Mouse (Mus musculus): ENCODE data around the gene Arhgap6. TPM values are rescaled to one million over a fixed set of nuclear protein-coding genes. Genes with fewer than 3 reads are reported as not detected.

Gene Arhgap6
- polyA plus RNA-seq, 1 experiment from 2014 or later, result 0.81 TPM

GRCm38 (mm10) chrX:169036403-169037296, 241.8 kb downstream of the Arhgap6 start:
- peak overlapping the region; percentile 54 for H3K4me3 ChIP-seq
- peak overlapping the region; percentile 72; the same call in 1 of the 2 replicates for H3K27ac ChIP-seq (replicated peaks)
- H3K27me3 ChIP-seq (ENCODE audit: low read depth, poor library complexity, severe bottlenecking), result peaks cover 94% of the 10 kb centered on the region
- H3K4me1 ChIP-seq, result no peaks in the 10 kb centered on the region
- 26% methylated on average over 31 of the region's 32 CpGs for WGBS
- H3K36me3 ChIP-seq, result no peaks in the 10 kb centered on the region
- DNase-seq (ENCODE audit: low spot score), result peak; percentile 65
- H3K9me3 ChIP-seq (replicated peaks), result no peaks in the 10 kb centered on the region

DNA sequence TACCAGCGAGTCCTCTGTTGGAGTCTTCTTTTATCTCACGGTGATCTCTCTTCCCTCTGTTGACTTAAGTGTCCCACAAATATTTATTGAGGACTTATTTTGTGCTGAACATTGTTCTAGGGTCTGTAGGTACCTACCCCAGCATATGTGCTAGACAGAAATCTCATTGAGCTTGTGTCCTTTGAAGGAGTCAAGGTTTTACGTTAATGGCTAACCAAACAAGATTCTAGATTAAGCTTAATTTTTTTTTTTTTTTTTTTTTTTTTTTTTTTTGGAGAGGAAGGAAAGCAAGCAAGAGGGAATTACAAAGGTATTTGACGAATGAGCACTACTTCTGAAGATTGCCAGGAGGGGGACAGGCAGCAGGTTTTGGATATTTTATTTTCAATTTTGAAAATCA, 242.5 kb downstream of the Arhgap6 start:
- 62% methylated on average over 4 of the region's 4 CpGs for WGBS
- H3K4me1 ChIP-seq, result no peaks in the 10 kb centered on the region
- DNase-seq (ENCODE audit: low spot score), result no peak
- H3K9me3 ChIP-seq (replicated peaks), result no peaks in the 10 kb centered on the region
- no peaks in the 10 kb centered on the region for H3K36me3 ChIP-seq
- H3K27me3 ChIP-seq (ENCODE audit: low read depth, poor library complexity, severe bottlenecking), result peaks cover 94% of the 10 kb centered on the region
- peak overlapping the region; percentile 54; the same call in 1 of the 2 replicates for H3K4me3 ChIP-seq
- no peak overlapping the region for H3K27ac ChIP-seq (replicated peaks)

- Histone ChIP-seq H3K27me3 (ENCODE audit: low read depth, poor library complexity, severe bottlenecking) (peaks cover 91% of the 10 kb centered on the region), H3K4me1 (no peaks in the 10 kb centered on the region)
- 85% methylated on average over 1 of the region's 1 CpGs for WGBS
Observed at GRCm38 (mm10) chrX:169043872-169044271, 249.0 kb downstream of the Arhgap6 start.

DNA sequence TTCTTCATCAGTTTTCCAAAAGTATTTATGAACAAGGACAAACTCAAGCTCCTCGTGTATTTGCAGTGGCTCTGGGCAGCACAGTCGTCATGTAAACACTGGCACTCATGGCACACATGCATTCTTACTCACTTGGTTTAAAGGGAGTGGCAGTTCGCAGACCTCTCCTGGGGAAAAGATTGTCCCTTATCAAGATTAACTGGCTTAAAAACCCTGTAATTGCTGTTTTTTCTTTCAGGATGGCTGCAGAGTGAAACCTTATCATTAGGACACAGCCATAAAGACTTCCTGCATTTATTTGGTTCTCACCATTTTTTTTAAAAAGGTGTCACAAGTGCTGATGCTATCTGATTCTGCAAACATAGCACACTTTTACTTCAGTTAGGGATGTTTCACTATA, 252.7 kb downstream of the Arhgap6 start:
- 68% methylated on average over 3 of the region's 3 CpGs for whole genome bisulfite sequencing
- Histone ChIP-seq H3K4me1 (no peaks in the 10 kb centered on the region), H3K9me3 (replicated peaks) (no peaks in the 10 kb centered on the region), H3K36me3 (no peaks in the 10 kb centered on the region), H3K27ac (replicated peaks) (no peak overlapping the region), H3K27me3 (ENCODE audit: low read depth, poor library complexity, severe bottlenecking) (peaks cover 62% of the 10 kb centered on the region), H3K4me3 (no peak overlapping the region)
- no peak for DNase-seq (ENCODE audit: low spot score)

More at GRCm38 (mm10) chrX:169043872-169044271, 249.0 kb downstream of the Arhgap6 start:
- Histone ChIP-seq H3K9me3 (replicated peaks) (no peaks in the 10 kb centered on the region), H3K4me3 (no peak overlapping the region), H3K36me3 (no peaks in the 10 kb centered on the region), H3K27ac (replicated peaks) (no peak overlapping the region)
- no peak for DNase-seq (ENCODE audit: low spot score)

DNA sequence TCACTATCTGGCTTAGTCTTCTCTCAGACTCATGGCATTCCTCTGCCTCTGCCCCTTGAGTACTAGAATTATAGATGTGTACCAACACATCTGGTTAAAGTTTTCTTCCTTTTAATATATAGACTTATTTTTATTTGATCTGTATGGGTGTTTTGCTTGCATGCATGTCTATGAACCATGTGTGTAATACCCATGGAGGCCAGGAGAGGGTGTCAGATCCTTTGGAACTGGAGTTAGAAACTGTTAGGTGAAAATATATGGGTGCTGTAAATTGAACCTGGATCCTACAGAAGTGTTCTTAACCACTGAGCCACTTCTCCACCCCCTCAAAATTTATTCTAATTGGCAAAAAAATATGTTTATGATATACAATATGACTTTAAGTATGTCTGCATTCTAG, 254.7 kb downstream of the Arhgap6 start:
- Histone ChIP-seq H3K36me3 (no peaks in the 10 kb centered on the region), H3K27me3 (ENCODE audit: low read depth, poor library complexity, severe bottlenecking) (peaks cover 53% of the 10 kb centered on the region), H3K27ac (replicated peaks) (no peak overlapping the region), H3K4me1 (no peaks in the 10 kb centered on the region), H3K4me3 (no peak overlapping the region), H3K9me3 (replicated peaks) (no peaks in the 10 kb centered on the region)
- DNase-seq (ENCODE audit: low spot score), result no peak

GRCm38 (mm10) chrX:169053907-169054476, 259.1 kb downstream of the Arhgap6 start:
- H3K36me3 ChIP-seq, result no peaks in the 10 kb centered on the region
- no peaks in the 10 kb centered on the region for H3K9me3 ChIP-seq (replicated peaks)
- no peaks in the 10 kb centered on the region for H3K4me1 ChIP-seq
- H3K27me3 ChIP-seq (ENCODE audit: low read depth, poor library complexity, severe bottlenecking), result peaks cover 54% of the 10 kb centered on the region
- WGBS, result 56% methylated on average over 5 of the region's 5 CpGs
- DNase-seq (ENCODE audit: low spot score), result no peak
- no peak overlapping the region for H3K27ac ChIP-seq (replicated peaks)
- H3K4me3 ChIP-seq, result no peak overlapping the region

- peaks cover 91% of the 10 kb centered on the region for H3K27me3 ChIP-seq (ENCODE audit: low read depth, poor library complexity, severe bottlenecking)
- H3K4me3 ChIP-seq, result no peak overlapping the region
Observed at GRCm38 (mm10) chrX:169062555-169062954, 267.7 kb downstream of the Arhgap6 start.

GRCm38 (mm10) chrX:169065298-169065697, 270.4 kb downstream of the Arhgap6 start:
- H3K36me3 ChIP-seq, result no peaks in the 10 kb centered on the region
- no peak for DNase-seq (ENCODE audit: low spot score)
- WGBS, result 77% methylated on average over 3 of the region's 3 CpGs
- no peaks in the 10 kb centered on the region for H3K9me3 ChIP-seq (replicated peaks)
- peaks cover 84% of the 10 kb centered on the region for H3K27me3 ChIP-seq (ENCODE audit: low read depth, poor library complexity, severe bottlenecking)
- H3K4me3 ChIP-seq, result no peak overlapping the region
- H3K4me1 ChIP-seq, result no peaks in the 10 kb centered on the region
- no peak overlapping the region for H3K27ac ChIP-seq (replicated peaks)

More at GRCm38 (mm10) chrX:169062555-169062954, 267.7 kb downstream of the Arhgap6 start:
- no peaks in the 10 kb centered on the region for H3K36me3 ChIP-seq
- no peak overlapping the region for H3K27ac ChIP-seq (replicated peaks)
- no peaks in the 10 kb centered on the region for H3K4me1 ChIP-seq
- DNase-seq (ENCODE audit: low spot score), result no peak
- no peaks in the 10 kb centered on the region for H3K9me3 ChIP-seq (replicated peaks)

GRCm38 (mm10) chrX:169065922-169066321, 271.0 kb downstream of the Arhgap6 start:
- DNase-seq (ENCODE audit: low spot score), result no peak
- H3K27me3 ChIP-seq (ENCODE audit: low read depth, poor library complexity, severe bottlenecking), result peaks cover 85% of the 10 kb centered on the region
- no peaks in the 10 kb centered on the region for H3K9me3 ChIP-seq (replicated peaks)
- H3K36me3 ChIP-seq, result no peaks in the 10 kb centered on the region
- WGBS, result 69% methylated on average over 1 of the region's 1 CpGs
- no peaks in the 10 kb centered on the region for H3K4me1 ChIP-seq
- no peak overlapping the region for H3K4me3 ChIP-seq
- H3K27ac ChIP-seq (replicated peaks), result no peak overlapping the region

DNA sequence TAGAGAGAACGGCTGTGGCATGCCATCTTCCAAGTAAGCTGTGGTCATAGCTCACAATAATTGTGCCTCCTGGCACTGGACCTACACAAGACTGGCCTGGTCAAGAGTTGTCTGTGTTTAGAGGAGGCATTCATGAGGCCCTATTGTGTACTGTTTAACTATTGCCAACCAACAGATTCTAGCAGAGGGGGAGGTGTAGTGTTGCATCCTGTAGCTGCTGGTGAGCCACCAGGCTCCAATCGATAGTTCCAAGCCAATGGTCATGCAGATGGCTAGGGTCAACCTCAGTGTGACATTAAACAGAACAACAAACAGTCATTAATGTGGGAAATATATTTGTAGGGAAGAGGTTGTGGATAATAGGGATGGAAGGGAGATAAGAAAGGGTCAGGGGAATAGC, 280.1 kb downstream of the Arhgap6 start:
- Histone ChIP-seq H3K27me3 (ENCODE audit: low read depth, poor library complexity, severe bottlenecking) (peaks cover 91% of the 10 kb centered on the region), H3K9me3 (replicated peaks) (no peaks in the 10 kb centered on the region), H3K4me1 (no peaks in the 10 kb centered on the region), H3K4me3 (no peak overlapping the region), H3K27ac (replicated peaks) (no peak overlapping the region), H3K36me3 (no peaks in the 10 kb centered on the region)
- DNase-seq (ENCODE audit: low spot score), result no peak
- WGBS, result 85% methylated on average over 2 of the region's 2 CpGs

- H3K36me3 ChIP-seq, result no peaks in the 10 kb centered on the region
- H3K4me3 ChIP-seq, result no peak overlapping the region
- no peaks in the 10 kb centered on the region for H3K4me1 ChIP-seq
- WGBS, result 91% methylated on average over 3 of the region's 3 CpGs
- DNase-seq (ENCODE audit: low spot score), result no peak
- peaks cover 91% of the 10 kb centered on the region for H3K27me3 ChIP-seq (ENCODE audit: low read depth, poor library complexity, severe bottlenecking)
- no peak overlapping the region for H3K27ac ChIP-seq (replicated peaks)
- no peaks in the 10 kb centered on the region for H3K9me3 ChIP-seq (replicated peaks)
Observed at GRCm38 (mm10) chrX:169081609-169082008, 286.7 kb downstream of the Arhgap6 start.

- Histone ChIP-seq H3K27me3 (ENCODE audit: low read depth, poor library complexity, severe bottlenecking) (peaks cover 98% of the 10 kb centered on the region), H3K4me1 (no peaks in the 10 kb centered on the region), H3K36me3 (no peaks in the 10 kb centered on the region), H3K9me3 (replicated peaks) (no peaks in the 10 kb centered on the region), H3K4me3 (no peak overlapping the region), H3K27ac (replicated peaks) (no peak overlapping the region)
- 18% methylated on average over 5 of the region's 5 CpGs for WGBS
- peak; percentile 47 for DNase-seq (ENCODE audit: low spot score)
Observed at GRCm38 (mm10) chrX:169085871-169086270, 291.0 kb downstream of the Arhgap6 start.

DNA sequence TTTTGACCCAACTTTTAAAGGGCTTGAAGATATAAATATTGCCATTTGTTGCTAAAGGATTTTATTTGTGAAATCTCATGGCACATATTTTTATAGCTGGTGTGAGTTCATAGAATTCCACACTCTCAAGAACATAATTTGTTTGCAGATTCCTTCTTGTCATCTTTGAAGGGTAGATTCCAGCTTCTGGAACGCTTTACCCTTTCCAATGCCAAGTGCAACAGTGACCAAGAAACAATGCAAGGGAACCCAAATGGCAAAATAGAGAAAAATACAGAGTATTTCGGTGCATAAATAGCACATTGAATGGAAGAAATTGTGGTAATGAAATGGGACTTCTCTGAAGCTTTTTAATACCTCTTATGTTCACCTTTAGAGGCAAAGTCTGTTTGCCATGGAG, 294.3 kb downstream of the Arhgap6 start:
- no peak overlapping the region for H3K4me3 ChIP-seq
- no peaks in the 10 kb centered on the region for H3K36me3 ChIP-seq
- no peaks in the 10 kb centered on the region for H3K4me1 ChIP-seq
- H3K27me3 ChIP-seq (ENCODE audit: low read depth, poor library complexity, severe bottlenecking), result peaks cover 96% of the 10 kb centered on the region
- no peaks in the 10 kb centered on the region for H3K9me3 ChIP-seq (replicated peaks)
- WGBS, result 79% methylated on average over 2 of the region's 2 CpGs
- DNase-seq (ENCODE audit: low spot score), result no peak
- H3K27ac ChIP-seq (replicated peaks), result no peak overlapping the region
